Mouse (Mus musculus) kidney, embryonic 14.5 days (tissue): Measurements from ENCODE around the gene Kcnt2. TPM values are rescaled to one million over a fixed set of nuclear protein-coding genes. Genes with fewer than 3 reads are reported as not detected.

Experiments
- polyA plus RNA-seq: library from polyadenylated mRNA; unstranded; fragments of >200 nt; fragmentation: Nextera tagmentation; extraction: Ambion mirVana; gene quantifications from 2 replicates; pipeline ENCODE4 v1.2.1, GENCODE M21; 2014

Kcnt2 gene
- polyA plus RNA-seq, 1 experiment from 2014 or later: 4.8 TPM

Other genes with a start within 250 kb of the Kcnt2 start
- gene Cfh, start 62.4 kb upstream of the Kcnt2 start, polyA plus RNA-seq: 119 and 147 TPM in 2 replicates